Mouse (Mus musculus): ENCODE measurements around the gene Pla1a.

Gene Pla1a

GRCm38 (mm10) chr16:38385700-38386099, 47.2 kb downstream of the Pla1a start:
- DNase-seq, result no peak

GRCm38 (mm10) chr16:38385184-38385634, 47.7 kb downstream of the Pla1a start:
- no peak for DNase-seq

- no peak for DNase-seq
Measured at GRCm38 (mm10) chr16:38383683-38384082, 49.3 kb downstream of the Pla1a start.

GRCm38 (mm10) chr16:38379926-38380325, 53.0 kb downstream of the Pla1a start:
- DNase-seq, result no peak

GRCm38 (mm10) chr16:38379493-38379892, 53.5 kb downstream of the Pla1a start:
- DNase-seq, result no peak

- no peak for DNase-seq
Measured at GRCm38 (mm10) chr16:38379088-38379487, 53.9 kb downstream of the Pla1a start.

- no peak for DNase-seq
Measured at GRCm38 (mm10) chr16:38378591-38378990, 54.4 kb downstream of the Pla1a start.

- no peak for DNase-seq
Measured at GRCm38 (mm10) chr16:38377546-38377945, 55.4 kb downstream of the Pla1a start.

GRCm38 (mm10) chr16:38376841-38377249, 56.1 kb downstream of the Pla1a start:
- DNase-seq, result no peak

- peak; percentile 68 for DNase-seq
Measured at GRCm38 (mm10) chr16:38376163-38376840, 56.6 kb downstream of the Pla1a start.

- no peak for DNase-seq
Measured at GRCm38 (mm10) chr16:38375182-38375581, 57.8 kb downstream of the Pla1a start.

- no peak for DNase-seq
Measured at GRCm38 (mm10) chr16:38374379-38375140, 58.4 kb downstream of the Pla1a start.

- DNase-seq, result no peak
Measured at GRCm38 (mm10) chr16:38373941-38374340, 59.0 kb downstream of the Pla1a start.

GRCm38 (mm10) chr16:38373439-38373838, 59.5 kb downstream of the Pla1a start:
- DNase-seq, result no peak

GRCm38 (mm10) chr16:38372876-38373275, 60.1 kb downstream of the Pla1a start:
- no peak for DNase-seq

- no peak for DNase-seq
Measured at GRCm38 (mm10) chr16:38371705-38372296, 61.1 kb downstream of the Pla1a start.

- DNase-seq, result no peak
Measured at GRCm38 (mm10) chr16:38370633-38371374, 62.1 kb downstream of the Pla1a start.

- no peak for DNase-seq
Measured at GRCm38 (mm10) chr16:38369992-38370484, 62.9 kb downstream of the Pla1a start.

- no peak for DNase-seq
Measured at GRCm38 (mm10) chr16:38369431-38369830, 63.5 kb downstream of the Pla1a start.

- no peak for DNase-seq
Measured at GRCm38 (mm10) chr16:38369000-38369399, 63.9 kb downstream of the Pla1a start.

- no peak for DNase-seq
Measured at GRCm38 (mm10) chr16:38368336-38368735, 64.6 kb downstream of the Pla1a start.

GRCm38 (mm10) chr16:38366231-38366630, 66.7 kb downstream of the Pla1a start:
- no peak for DNase-seq

- DNase-seq, result no peak
Measured at GRCm38 (mm10) chr16:38365390-38365789, 67.6 kb downstream of the Pla1a start.
